Mouse (Mus musculus) mammary gland, adult 2 months (tissue): ENCODE measurements around the gene Il1f6. TPM values are rescaled to one million over a fixed set of nuclear protein-coding genes. Genes with fewer than 3 reads are reported as not detected.

Experiments used
- polyA plus RNA-seq: library from polyadenylated mRNA; depleted of rRNA; stranded (reverse); fragments of >200 nt; gene quantifications from 2 replicates; pipeline ENCODE4 v1.2.3, GENCODE M21; 2012; ENCODE audit warnings: low replicate concordance; rRNA removed

Gene Il1f6
- not detected in 2 replicates for polyA plus RNA-seq

GRCm38 (mm10) chr2:24215118-24215517 lies at the start of gene Il1f6:
Il1f6 (plus strand) TSS chr2:24215418.

GRCm38 (mm10) chr2:24186176-24186575 lies 29.0 kb upstream of the Il1f6 start, which contains the start of gene Il1f9:
Il1f9 (plus strand) TSS chr2:24186476.

Other genes starting within 250 kb of the Il1f6 start
- gene Hnmt, start 166.0 kb upstream of the Il1f6 start, polyA plus RNA-seq: 1.3 and 4.0 TPM in 2 replicates
- not detected in 2 replicates for gene Tbpl2, start 118.8 kb upstream of the Il1f6 start, polyA plus RNA-seq
- 0.24 TPM in 1 of 2 replicates, not detected in the other for gene Il1f8, start 62.3 kb upstream of the Il1f6 start, polyA plus RNA-seq
- 0.16 TPM in 1 of 2 replicates, not detected in the other for gene Il1f9, start 28.9 kb upstream of the Il1f6 start, polyA plus RNA-seq
- gene Il1f5, start 61.5 kb downstream of the Il1f6 start, polyA plus RNA-seq: 0.91 TPM in 1 of 2 replicates, not detected in the other
- not detected in 2 replicates for gene Il1f10, start 75.8 kb downstream of the Il1f6 start, polyA plus RNA-seq
- 1.6 and 1.8 TPM in 2 replicates for gene Il1rn, start 121.4 kb downstream of the Il1f6 start, polyA plus RNA-seq
- gene Psd4, start 152.2 kb downstream of the Il1f6 start, polyA plus RNA-seq: 20.4 and 23.1 TPM in 2 replicates